Comparison of ENCODE assay signal across 32 mouse cellular contexts in the genomic region with DNA sequence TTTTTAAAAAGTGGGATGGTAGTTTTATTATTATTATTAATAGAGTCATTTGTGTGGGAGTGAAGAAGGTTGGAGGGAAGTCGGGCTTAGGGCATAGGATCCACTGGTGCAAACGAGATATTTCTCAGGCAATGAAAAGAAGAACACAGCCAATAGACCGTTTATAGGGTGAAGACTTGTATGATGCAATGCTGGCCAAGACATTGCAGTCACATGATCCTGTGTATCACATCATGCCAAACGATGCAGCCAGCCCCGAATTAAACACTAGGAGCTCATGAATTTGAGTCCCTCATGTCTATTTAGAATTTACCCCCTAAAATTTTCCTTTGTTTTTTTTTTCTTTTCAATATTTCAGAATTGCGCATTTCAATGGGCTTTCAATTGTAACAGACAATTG. TPM values are rescaled to one million over a fixed set of nuclear protein-coding genes. Genes with fewer than 3 reads are reported as not detected.
DNase-seq lines count a peak whose midpoint lies in the region; ATAC-seq and TF ChIP-seq lines count a peak whose summit lies in the region.
"Had no signal": no experiment of that assay in that cellular context is flagged by ENCODE, and none has a peak within 500 bp of the region (broad histone marks: within the 10 kb centered on the region; RNA-seq: fewer than 3 reads in every experiment).

No protein-coding gene starts in this region.

- H3K27me3 ChIP-seq in testis, adult 2 months (ENCODE audit: control insufficient read depth, insufficient read depth, low read length), result no peaks in the 10 kb centered on the region
- H3K27me3 ChIP-seq: embryonic facial prominence, embryonic 12.5 days; embryonic facial prominence, embryonic 15.5 days; hindbrain, embryonic 12.5 days; hindbrain, embryonic 15.5 days had no signal

- H3K4me3 ChIP-seq in gastrocnemius, adult 2 months, result no peak overlapping the region
- H3K4me3 ChIP-seq in testis, adult 2 months (ENCODE audit: control insufficient read depth, low read depth, low read length), result peak overlapping the region; percentile 34; the same call in 1 of the 2 replicates
- H3K4me3 ChIP-seq: embryonic facial prominence, embryonic 12.5 days; embryonic facial prominence, embryonic 15.5 days; hindbrain, embryonic 12.5 days; hindbrain, embryonic 15.5 days had no signal

- no peaks in the 10 kb centered on the region for H3K36me3 ChIP-seq in testis, adult 2 months (ENCODE audit: control insufficient read depth, insufficient read depth, low read length)
- H3K36me3 ChIP-seq: embryonic facial prominence, embryonic 12.5 days; embryonic facial prominence, embryonic 15.5 days; hindbrain, embryonic 12.5 days; hindbrain, embryonic 15.5 days had no signal

- TF ChIP-seq CTCF in gastrocnemius, adult 2 months (IDR thresholded peaks at IDR 0.05), result no peak
- TF ChIP-seq CTCF in testis, adult 2 months (IDR thresholded peaks at IDR 0.05; ENCODE audit: control insufficient read depth, insufficient read depth, insufficient replicate concordance, low read depth, low read length), result no peak

- H3K27ac ChIP-seq in gastrocnemius, adult 2 months, result no peak overlapping the region
- no peak overlapping the region for H3K27ac ChIP-seq in testis, adult 2 months (ENCODE audit: control insufficient read depth, insufficient read depth, low read depth, low read length)
- H3K27ac ChIP-seq: embryonic facial prominence, embryonic 12.5 days; embryonic facial prominence, embryonic 15.5 days; hindbrain, embryonic 12.5 days; hindbrain, embryonic 15.5 days had no signal

- intact Hi-C loops in gastrocnemius, adult 2 months (cut with DNase I), result no loop called here

- no peak for ATAC-seq in CD4-positive, CD25-positive, alpha-beta regulatory T cell, adult 4 months
- ATAC-seq: activated CD4-positive, CD25-positive, alpha-beta regulatory T cell, adult 4 months; forebrain, embryonic 14.5 days; intestine, postnatal 0 days had no signal

- H3K4me1 ChIP-seq in testis, adult 2 months (ENCODE audit: control insufficient read depth, insufficient read depth, low read length), result no peaks in the 10 kb centered on the region
- H3K4me1 ChIP-seq: embryonic facial prominence, embryonic 12.5 days; embryonic facial prominence, embryonic 15.5 days; hindbrain, embryonic 12.5 days; hindbrain, embryonic 15.5 days had no signal

- no peak for TF ChIP-seq POLR2A in testis, adult 2 months (IDR thresholded peaks at IDR 0.05; ENCODE audit: control insufficient read depth, low read depth, low read length)

- peak; percentile 30 for DNase-seq in gastrocnemius, adult 18-20 months (ENCODE audit: low spot score)
- DNase-seq in gastrocnemius, adult 2 months, result no peak
- DNase-seq in testis, postnatal 10 days (ENCODE audit: low spot score), result no peak
- DNase-seq in NIH3T3 (ENCODE audit: low read depth), result peak; percentile 7
- no peak for DNase-seq in cerebellum, postnatal 4 days (ENCODE audit: low spot score in 2 of 2)
- DNase-seq: adrenal gland, adult 8-10 months; adrenal gland, postnatal 25 days; cerebellum, adult 18-20 months; cerebellum, adult 9-10 months; cerebellum, postnatal 14 days; gastrocnemius, postnatal 25 days had no signal

RNA-seq across cellular contexts. Expression of a gene that starts 13.0 kb away (rescaled TPM):
- not detected for total RNA-seq in gastrocnemius, adult 18-20 months (2021)
- total RNA-seq in gastrocnemius, adult 2 months (2021), result not detected
- 5,523 and 6,395 TPM in 2 replicates for polyA plus RNA-seq in testis, adult 2 months (2012; rRNA removed)
- not detected for polyA plus RNA-seq in CD4-positive, CD25-positive, alpha-beta regulatory T cell, adult 4 months (2017; shearing (Covaris generic))
- total RNA-seq: adrenal gland, adult 8-10 months; adrenal gland, postnatal 25 days; common myeloid progenitor, adult 5-6 weeks; ES-E14; gastrocnemius, adult 8-10 months; gastrocnemius, postnatal 25 days; heart, adult 8-10 months; heart, postnatal 25 days; hematopoietic stem cell, adult 5-6 weeks had no signal
- polyA plus RNA-seq: activated CD4-positive, CD25-positive, alpha-beta regulatory T cell, adult 4 months; C2C12; embryonic facial prominence, embryonic 12.5 days; embryonic facial prominence, embryonic 15.5 days; forebrain, embryonic 11.5 days; forebrain, embryonic 14.5 days; heart, embryonic 11.5 days; heart, embryonic 14.5 days; heart, postnatal 0 days; hindbrain, embryonic 12.5 days; hindbrain, embryonic 15.5 days; intestine, embryonic 14.5 days; intestine, postnatal 0 days had no signal

Comparison
In these comparisons a context has a peak if more than half of its experiments do, and no peak if none do; other contexts are left out.
1. DNase-seq: peak in gastrocnemius, adult 18-20 months (single experiment) and NIH3T3 (single experiment); none in gastrocnemius, adult 2 months (single experiment), testis, postnatal 10 days (single experiment) and cerebellum, postnatal 4 days (0 of 2).